Mouse (Mus musculus) hindbrain, embryonic 10.5 days (tissue): ENCODE data around the gene Kcnj9. TPM values are rescaled to one million over a fixed set of nuclear protein-coding genes. Genes with fewer than 3 reads are reported as not detected.

Experiments
- DNase-seq: peaks from one replicate; pipeline ENCODE4 v3.0.0-alpha.2; 2017; ENCODE audit warnings: low spot score
- H3K27ac ChIP-seq: fragments of 300-500 bp; sonication (generic); 2 replicates; pipeline ENCODE4 v1.5.1; 2016; ENCODE audit warnings: mild to moderate bottlenecking, moderate library complexity
- H3K27me3 ChIP-seq: fragments of 300-500 bp; sonication (generic); 2 replicates; pipeline ENCODE4 v1.6.1; 2016; ENCODE audit warnings: mild to moderate bottlenecking; ENCODE audit not compliant: poor library complexity, insufficient read depth, severe bottlenecking
- H3K36me3 ChIP-seq: fragments of 300-500 bp; sonication (generic); 2 replicates; pipeline ENCODE4 v1.6.1; 2016; ENCODE audit warnings: mild to moderate bottlenecking, moderate library complexity
- H3K4me1 ChIP-seq: fragments of 300-500 bp; sonication (generic); replicated peaks from 2 replicates; pipeline ENCODE4 v1.6.1; 2016; ENCODE audit warnings: mild to moderate bottlenecking
- H3K4me3 ChIP-seq: fragments of 300-500 bp; sonication (generic); 2 replicates; pipeline ENCODE4 v1.5.1; 2016; ENCODE audit warnings: mild to moderate bottlenecking, moderate library complexity
- H3K9me3 ChIP-seq: fragments of 300-500 bp; sonication (generic); 2 replicates; pipeline ENCODE4 v1.6.1; 2016; ENCODE audit warnings: mild to moderate bottlenecking, moderate library complexity
- WGBS: fragments of 180-500 bp; shearing (Covaris S2); methylation state at CpG from one replicate; pipeline ENCODE4 v1.1.7; 2016; 5-methylcytosine and 5-hydroxymethylcytosine counted together
- polyA plus RNA-seq: library from polyadenylated mRNA; unstranded; fragments of >200 nt; fragmentation: Nextera tagmentation; extraction: Ambion mirVana; gene quantifications from 2 replicates; pipeline ENCODE4 v1.2.1, GENCODE M21; 2016

Gene Kcnj9
- polyA plus RNA-seq, 1 experiment from 2014 or later = 0.71 TPM

DNA sequence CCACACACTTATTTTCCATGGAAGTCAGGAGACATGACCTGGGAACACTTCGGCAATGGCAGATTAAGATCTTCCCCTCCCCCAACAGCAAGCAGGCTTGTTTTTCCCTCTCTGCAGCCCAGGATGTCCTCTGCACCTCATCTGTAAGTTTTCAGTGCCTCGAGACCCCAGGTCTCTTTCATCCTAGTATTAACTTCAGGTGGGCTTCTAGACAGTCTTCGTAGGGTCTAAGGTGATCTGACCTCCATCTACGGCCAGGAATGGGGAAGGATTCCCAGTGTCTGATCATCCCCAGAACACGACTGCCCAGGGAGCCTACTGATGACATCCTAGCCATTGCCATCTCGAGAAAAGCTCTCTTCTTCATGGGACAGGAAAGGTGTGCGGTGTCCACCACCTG, 657 bp downstream of the Kcnj9 start:
- Histone ChIP-seq H3K4me1 (peaks cover 41% of the 10 kb centered on the region), H3K4me3 (no peak overlapping the region), H3K9me3 (no peaks in the 10 kb centered on the region), H3K27me3 (peaks cover 91% of the 10 kb centered on the region), H3K36me3 (no peaks in the 10 kb centered on the region), H3K27ac (peak overlapping the region; percentile 25; the same call in 1 of the 2 replicates)
- WGBS = 83% methylated on average over 7 of the region's 7 CpGs
- no peak for DNase-seq

DNA sequence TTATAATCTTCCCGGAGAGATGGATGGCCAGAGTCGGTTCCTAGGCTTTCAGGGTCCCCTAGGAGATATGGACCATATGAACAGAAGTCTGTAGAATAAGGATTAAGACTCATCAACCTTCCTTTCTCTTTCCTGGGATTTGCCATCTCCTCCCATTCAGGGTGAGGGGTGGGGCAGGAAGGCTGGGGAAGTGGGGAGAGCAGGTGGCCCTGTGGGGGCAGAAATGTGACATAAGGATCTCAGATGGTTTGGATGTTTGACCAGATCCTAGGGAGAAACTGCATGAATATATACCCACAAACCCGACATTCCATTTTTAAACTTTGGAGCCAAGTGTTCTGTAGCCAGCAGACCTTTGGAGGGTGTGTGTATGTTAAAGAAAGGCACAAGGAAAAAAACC, 1.1 kb downstream of the Kcnj9 start:
- H3K4me3 ChIP-seq = no peak overlapping the region
- WGBS = 85% methylated on average over 3 of the region's 3 CpGs
- peaks cover 91% of the 10 kb centered on the region for H3K27me3 ChIP-seq

DNA sequence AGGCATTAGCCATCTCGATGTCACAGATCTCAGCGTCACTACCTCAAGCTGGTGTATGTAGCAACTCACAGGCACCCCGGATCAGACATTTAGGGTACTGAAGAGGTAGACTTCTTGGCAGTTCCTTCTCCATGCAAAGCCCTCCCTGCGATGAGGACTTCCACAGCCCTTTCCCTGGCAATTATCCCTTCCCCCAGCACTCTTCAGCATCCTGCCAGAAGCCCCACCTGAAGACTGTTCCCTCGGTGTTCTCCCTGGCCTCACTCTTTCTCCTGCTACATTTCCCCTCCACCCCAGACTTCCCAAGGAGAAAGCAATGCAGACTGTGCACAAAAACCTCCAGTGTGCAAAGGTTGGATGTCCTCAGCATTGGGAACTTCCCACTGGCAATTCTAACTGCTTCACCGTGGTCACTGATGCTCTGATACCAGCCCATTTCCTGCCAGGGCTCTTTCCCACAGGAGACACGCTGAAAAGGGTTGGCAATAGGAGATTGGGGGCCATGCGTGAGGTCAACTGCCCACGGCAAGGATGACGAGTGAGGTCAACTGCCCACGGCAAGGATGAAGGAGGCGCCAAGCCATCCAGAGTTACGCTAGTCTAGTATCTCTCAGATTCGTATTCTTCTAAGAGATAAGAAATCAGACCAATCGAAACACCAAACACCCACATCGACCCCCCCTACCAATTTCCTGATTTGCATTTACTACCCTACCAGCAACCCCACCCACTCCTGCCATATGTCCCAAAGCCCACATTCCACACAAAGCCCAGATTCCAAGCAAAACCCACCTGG, 1.7 kb downstream of the Kcnj9 start:
- Histone ChIP-seq H3K4me1 (peaks cover 52% of the 10 kb centered on the region), H3K27me3 (peaks cover 89% of the 10 kb centered on the region), H3K9me3 (no peaks in the 10 kb centered on the region), H3K36me3 (no peaks in the 10 kb centered on the region), H3K27ac (no peak overlapping the region), H3K4me3 (no peak overlapping the region)
- WGBS = 85% methylated on average over 16 of the region's 16 CpGs
- no peak for DNase-seq

More for the DNA sequence above, 1.1 kb downstream of the Kcnj9 start:
- Histone ChIP-seq H3K36me3 (no peaks in the 10 kb centered on the region), H3K9me3 (no peaks in the 10 kb centered on the region), H3K4me1 (peaks cover 45% of the 10 kb centered on the region), H3K27ac (no peak overlapping the region)
- DNase-seq = no peak

DNA sequence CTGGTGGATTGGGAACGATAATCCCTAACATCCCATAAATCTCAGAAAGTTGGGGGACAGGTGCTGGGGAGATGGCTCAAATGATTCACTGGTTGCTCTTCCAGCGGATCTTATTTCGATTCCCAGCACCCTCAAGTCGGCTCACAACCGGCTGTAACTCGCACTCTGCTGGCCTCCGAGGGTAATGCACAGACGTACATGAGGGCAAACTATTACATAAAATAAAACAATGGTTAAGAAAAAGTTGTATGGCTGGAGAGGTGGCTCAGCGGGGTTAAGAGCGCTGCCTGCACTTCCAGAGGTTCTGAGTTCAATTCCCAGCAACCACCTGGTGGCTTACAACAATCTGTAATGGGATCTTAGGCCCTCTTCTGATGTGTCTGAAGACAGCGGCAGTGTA, 2.4 kb downstream of the Kcnj9 start:
- Histone ChIP-seq H3K4me3 (peak overlapping the region; percentile 56), H3K9me3 (no peaks in the 10 kb centered on the region), H3K4me1 (peaks cover 59% of the 10 kb centered on the region), H3K27ac (no peak overlapping the region), H3K36me3 (no peaks in the 10 kb centered on the region), H3K27me3 (peaks cover 91% of the 10 kb centered on the region)
- 52% methylated on average over 11 of the region's 11 CpGs for WGBS
- no peak for DNase-seq

DNA sequence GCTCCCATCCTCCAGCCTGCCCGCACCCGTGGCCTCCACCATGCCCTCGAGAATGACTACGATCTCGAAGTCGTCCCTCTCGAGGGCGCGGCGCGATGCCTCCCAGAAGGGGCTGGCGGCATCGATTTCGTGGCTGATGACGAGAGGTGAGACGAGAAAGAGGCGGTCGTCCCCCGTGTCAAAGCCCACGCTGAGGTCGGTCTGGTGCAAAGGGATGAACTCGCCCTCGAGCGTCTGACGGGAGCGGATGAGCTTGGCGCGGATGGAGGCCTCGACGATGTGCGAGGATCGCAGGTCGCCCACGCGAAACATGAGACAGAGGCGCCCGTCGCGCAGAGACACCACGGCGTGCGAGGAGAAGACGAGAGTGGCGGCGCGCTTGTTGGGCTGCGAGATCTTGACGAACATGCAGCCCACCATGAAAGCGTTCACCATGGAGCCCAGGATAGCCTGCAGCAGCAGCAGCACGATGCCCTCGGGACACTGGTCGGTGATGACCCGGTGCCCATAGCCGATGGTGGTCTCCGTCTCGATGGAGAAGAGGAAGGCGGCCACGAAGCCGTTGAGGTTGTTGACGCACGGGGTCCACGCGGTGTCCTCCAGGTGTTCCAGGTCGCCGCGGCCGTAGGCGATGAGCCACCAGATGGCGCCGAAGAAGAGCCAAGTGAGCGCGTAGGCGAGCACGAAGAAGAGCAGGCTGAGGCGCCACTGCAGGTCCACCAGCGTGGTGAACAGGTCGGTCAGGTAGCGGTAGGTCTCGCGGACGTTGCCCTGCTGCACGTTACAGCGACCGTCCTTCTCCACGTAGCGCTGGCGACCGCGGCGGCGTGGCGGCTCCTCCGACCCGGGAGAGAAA, 3.2 kb downstream of the Kcnj9 start:
- Histone ChIP-seq H3K4me3 (peak overlapping the region; percentile 56), H3K27me3 (peaks cover 86% of the 10 kb centered on the region), H3K9me3 (no peaks in the 10 kb centered on the region), H3K4me1 (peaks cover 63% of the 10 kb centered on the region), H3K36me3 (peaks cover 4% of the 10 kb centered on the region; the same call in 1 of the 2 replicates), H3K27ac (peak overlapping the region; percentile 70)
- WGBS = 22% methylated on average over 94 of the region's 94 CpGs
- peak; percentile 75 for DNase-seq

DNA sequence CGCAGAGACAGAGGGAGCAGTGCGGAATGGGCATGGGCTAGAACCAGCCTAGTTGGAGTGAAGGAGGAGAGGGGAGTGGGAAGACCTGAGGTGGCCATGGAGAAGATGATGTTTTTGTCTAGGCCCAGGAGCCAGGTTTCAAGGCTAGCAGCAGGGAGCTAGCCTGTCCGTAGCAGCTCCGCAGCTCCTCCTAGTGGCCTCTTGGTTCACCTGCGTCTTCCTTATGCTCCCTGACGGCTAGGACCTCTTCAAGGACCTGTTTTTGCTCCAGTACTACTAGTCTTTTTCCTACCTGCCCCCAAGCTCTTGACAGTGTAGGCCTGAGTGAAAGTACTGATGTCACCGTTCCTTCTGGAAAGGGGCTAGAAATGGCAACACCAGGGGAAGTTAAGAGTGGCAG, 4.4 kb downstream of the Kcnj9 start:
- Histone ChIP-seq H3K27me3 (peaks cover 74% of the 10 kb centered on the region), H3K27ac (peak overlapping the region; percentile 57), H3K9me3 (no peaks in the 10 kb centered on the region), H3K4me3 (no peak overlapping the region), H3K36me3 (peaks cover 16% of the 10 kb centered on the region), H3K4me1 (peaks cover 75% of the 10 kb centered on the region)
- peak; percentile 80 for DNase-seq
- 11% methylated on average over 7 of the region's 7 CpGs for WGBS

DNA sequence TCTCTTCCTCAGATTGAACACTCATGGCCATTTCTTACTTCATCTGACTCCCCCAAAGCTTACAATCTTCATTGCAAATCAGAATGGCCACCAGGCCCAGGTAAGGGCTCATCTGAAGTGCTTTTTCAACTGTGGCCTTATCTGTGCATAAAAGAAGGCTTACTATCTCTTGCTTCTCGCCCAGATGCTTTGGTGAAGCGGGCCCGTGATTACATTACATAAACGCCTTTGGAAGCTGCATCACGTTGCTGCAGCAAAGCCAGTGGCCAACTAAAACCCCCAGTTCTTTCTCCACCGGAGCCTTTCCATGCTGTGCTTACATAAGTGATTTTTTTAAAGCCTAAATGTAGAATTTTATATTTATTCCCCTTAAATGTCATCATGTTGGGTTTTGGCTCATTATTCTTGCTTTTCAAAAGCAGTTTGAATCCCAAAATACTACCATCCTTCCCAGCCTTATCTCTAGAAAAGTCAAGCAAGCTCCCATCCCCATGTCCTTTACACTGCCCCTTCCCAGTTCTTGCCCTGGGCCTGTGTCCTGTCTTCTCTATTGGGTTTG, 5.2 kb downstream of the Kcnj9 start:
- peaks cover 75% of the 10 kb centered on the region for H3K4me1 ChIP-seq
- peaks cover 25% of the 10 kb centered on the region for H3K36me3 ChIP-seq
- no peaks in the 10 kb centered on the region for H3K9me3 ChIP-seq
- peak overlapping the region; percentile 57 for H3K27ac ChIP-seq
- H3K4me3 ChIP-seq = no peak overlapping the region
- DNase-seq = no peak
- peaks cover 66% of the 10 kb centered on the region for H3K27me3 ChIP-seq
- WGBS = 63% methylated on average over 6 of the region's 6 CpGs

DNA sequence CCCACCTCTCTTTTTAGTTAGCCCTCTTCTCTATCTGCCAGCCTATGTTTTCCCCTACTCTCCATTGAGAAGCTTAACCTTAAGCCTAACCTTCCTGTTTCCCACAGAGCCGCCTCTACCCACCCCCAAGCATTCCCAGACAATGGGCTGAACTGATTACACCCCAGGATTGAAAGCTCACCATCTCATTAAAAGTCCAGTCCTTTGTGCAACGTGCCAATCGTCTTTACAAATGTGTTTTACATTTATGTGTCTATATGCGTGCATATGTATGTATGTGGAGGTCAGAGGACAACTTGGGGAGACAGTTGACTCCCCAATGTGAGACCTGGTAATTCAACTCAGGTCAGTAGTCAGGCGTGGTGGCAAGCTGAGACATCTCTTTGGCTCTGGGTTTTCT, 5.8 kb downstream of the Kcnj9 start:
- Histone ChIP-seq H3K4me1 (peaks cover 76% of the 10 kb centered on the region), H3K27me3 (peaks cover 65% of the 10 kb centered on the region), H3K4me3 (no peak overlapping the region), H3K9me3 (no peaks in the 10 kb centered on the region), H3K27ac (peak overlapping the region; percentile 46; the same call in 1 of the 2 replicates), H3K36me3 (peaks cover 30% of the 10 kb centered on the region)
- no peak for DNase-seq
- WGBS = 18% methylated on average over 5 of the region's 5 CpGs

DNA sequence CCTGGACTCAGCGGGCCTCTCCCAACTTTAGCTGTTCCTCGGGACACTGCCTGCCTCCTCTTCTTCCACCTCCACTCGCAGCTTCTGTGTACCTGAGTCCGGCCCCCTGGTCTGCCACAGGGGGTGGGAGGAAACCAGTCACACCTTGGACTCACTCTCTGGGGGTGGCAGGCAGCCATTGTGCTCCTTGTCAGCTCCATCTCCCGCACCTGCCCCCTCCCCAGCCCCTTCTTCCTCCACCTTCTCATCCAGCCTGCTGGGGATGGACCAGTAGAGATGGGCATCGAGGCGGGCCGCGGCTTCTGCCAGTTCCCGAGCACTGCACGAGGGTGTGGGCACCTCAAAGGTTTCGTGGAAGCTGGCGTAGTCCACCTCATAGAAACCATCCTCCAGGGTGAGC, 6.4 kb downstream of the Kcnj9 start:
- Histone ChIP-seq H3K4me1 (peaks cover 77% of the 10 kb centered on the region), H3K27me3 (peaks cover 64% of the 10 kb centered on the region), H3K4me3 (no peak overlapping the region), H3K9me3 (no peaks in the 10 kb centered on the region), H3K36me3 (peaks cover 36% of the 10 kb centered on the region), H3K27ac (peak overlapping the region; percentile 46)
- no peak for DNase-seq
- WGBS = 57% methylated on average over 13 of the region's 13 CpGs

DNA sequence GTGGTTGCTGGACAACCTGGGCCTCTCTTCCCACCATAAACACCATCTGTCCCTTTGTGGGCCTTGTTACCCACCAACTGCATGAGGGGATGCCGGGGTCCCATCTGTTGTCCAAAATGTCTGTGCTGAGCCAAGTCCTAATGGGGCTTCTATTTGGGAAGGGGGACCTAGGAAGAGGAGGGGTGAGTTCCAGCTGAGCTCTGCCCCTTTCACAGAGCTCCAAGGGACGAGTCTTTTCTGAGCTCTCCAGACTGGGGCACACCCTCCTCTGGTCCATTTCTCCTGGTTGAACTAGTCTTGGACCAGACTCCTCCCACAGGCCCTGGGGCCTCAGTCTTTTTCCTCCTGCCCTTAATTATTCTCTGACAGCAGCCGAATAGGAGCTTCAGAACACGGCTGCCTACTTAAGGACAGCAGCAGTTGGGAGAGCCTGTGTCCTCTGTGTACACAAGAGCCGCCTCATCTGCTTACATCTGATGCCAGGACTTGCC, 9.2 kb downstream of the Kcnj9 start:
- DNase-seq = no peak
- peak overlapping the region; percentile 78 for H3K27ac ChIP-seq
- no peaks in the 10 kb centered on the region for H3K9me3 ChIP-seq
- peaks cover 85% of the 10 kb centered on the region for H3K4me1 ChIP-seq
- H3K27me3 ChIP-seq = peaks cover 44% of the 10 kb centered on the region
- WGBS = 35% methylated on average over 5 of the region's 5 CpGs
- no peak overlapping the region for H3K4me3 ChIP-seq
- peaks cover 54% of the 10 kb centered on the region for H3K36me3 ChIP-seq

DNA sequence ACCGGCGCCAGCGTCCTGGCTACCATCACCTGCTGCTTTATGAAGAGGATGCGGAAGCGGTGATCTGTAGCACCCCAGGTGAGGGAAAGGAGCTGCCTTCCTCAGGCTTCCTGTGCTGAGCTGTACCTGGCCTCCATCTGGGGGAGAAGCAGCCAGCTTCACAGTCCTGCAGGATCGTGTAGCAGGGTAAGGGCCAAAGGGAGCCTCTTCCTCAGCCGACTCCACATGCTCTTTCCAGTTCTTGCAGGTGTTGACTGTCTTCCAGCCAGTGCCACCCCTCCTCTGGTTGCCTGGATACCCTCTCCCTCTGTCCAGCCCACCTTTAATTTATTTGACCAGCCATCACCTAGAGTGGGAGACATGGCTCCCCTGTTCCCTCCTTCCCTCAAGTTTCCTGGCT, 9.8 kb downstream of the Kcnj9 start:
- WGBS = 89% methylated on average over 7 of the region's 7 CpGs
- no peak for DNase-seq
- peaks cover 54% of the 10 kb centered on the region for H3K36me3 ChIP-seq
- H3K27me3 ChIP-seq = peaks cover 38% of the 10 kb centered on the region
- peak overlapping the region; percentile 78 for H3K27ac ChIP-seq
- no peak overlapping the region for H3K4me3 ChIP-seq
- H3K4me1 ChIP-seq = peaks cover 86% of the 10 kb centered on the region
- no peaks in the 10 kb centered on the region for H3K9me3 ChIP-seq

DNA sequence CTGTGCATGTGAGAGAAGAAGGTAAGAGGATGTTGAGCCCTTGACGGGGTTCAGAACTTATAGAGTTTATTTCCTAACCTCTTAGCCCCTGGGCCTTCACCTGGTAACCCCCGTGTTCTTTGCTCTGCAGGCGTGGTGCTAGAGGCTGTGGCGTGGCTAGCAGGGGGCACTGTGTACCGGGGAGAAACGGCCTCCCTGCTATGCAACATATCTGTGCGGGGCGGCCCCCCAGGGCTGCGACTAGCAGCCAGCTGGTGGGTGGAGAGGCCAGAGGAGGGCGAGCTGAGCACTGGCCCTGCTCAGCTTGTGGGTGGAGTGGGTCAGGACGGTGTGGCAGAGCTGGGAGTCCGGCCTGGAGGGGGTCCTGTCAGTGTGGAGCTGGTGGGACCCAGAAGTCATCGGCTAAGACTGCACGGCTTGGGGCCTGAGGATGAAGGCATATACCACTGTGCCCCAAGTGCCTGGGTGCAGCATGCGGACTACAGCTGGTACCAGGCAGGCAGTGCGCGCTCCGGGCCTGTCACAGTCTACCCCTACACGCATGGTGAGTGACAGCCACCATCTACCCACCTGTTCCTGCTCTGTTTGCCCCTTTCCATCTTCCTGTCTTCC, 10.6 kb downstream of the Kcnj9 start:
- peaks cover 90% of the 10 kb centered on the region for H3K4me1 ChIP-seq
- H3K4me3 ChIP-seq = no peak overlapping the region
- H3K27ac ChIP-seq = peak overlapping the region; percentile 78
- WGBS = 79% methylated on average over 19 of the region's 19 CpGs
- peaks cover 54% of the 10 kb centered on the region for H3K36me3 ChIP-seq
- no peak for DNase-seq
- H3K27me3 ChIP-seq = peaks cover 38% of the 10 kb centered on the region
- H3K9me3 ChIP-seq = no peaks in the 10 kb centered on the region
